9 mouse cellular contexts compared by ENCODE assay signal in the genomic region with DNA sequence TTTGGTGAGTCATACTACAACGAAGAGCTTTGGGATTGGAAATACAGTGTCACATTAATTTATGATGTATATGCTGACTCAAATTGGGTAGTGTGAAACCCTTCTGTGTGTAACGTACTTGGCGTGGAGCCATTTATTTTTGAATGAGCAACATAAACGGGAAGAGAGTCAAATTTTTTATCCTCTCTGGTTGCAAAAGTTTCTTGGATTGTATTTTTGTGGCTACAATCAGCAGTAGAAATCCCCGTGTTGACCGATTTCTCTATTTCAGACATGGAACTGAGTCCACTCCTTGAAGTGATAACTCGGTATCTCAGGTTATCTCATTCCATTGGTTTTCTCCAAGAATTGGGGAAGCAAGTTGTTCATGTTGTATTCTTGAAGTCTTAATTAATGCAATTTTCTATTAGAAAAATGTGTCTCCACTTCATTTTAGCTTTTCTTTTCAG. TPM values are rescaled to one million over a fixed set of nuclear protein-coding genes. Genes with fewer than 3 reads are reported as not detected.
DNase-seq lines count a peak whose midpoint lies in the region; ATAC-seq and TF ChIP-seq lines count a peak whose summit lies in the region.
"Had no signal": no experiment of that assay in that cellular context is flagged by ENCODE, and none has a peak within 500 bp of the region (broad histone marks: within the 10 kb centered on the region; RNA-seq: fewer than 3 reads in every experiment).

No protein-coding gene starts in this region.

- H3K9ac ChIP-seq in lung, embryonic 14.5 days = peak overlapping the region; percentile 99
- peak overlapping the region; percentile 100 for H3K9ac ChIP-seq in embryonic facial prominence, embryonic 13.5 days
- peak overlapping the region; percentile 99 for H3K9ac ChIP-seq in limb, embryonic 13.5 days
- peak overlapping the region; percentile 94 for H3K9ac ChIP-seq in neural tube, embryonic 15.5 days (replicated peaks)

- WGBS in lung, embryonic 14.5 days = 1% methylated on average over 7 of the region's 7 CpGs
- 3% methylated on average over 7 of the region's 7 CpGs for WGBS in embryonic facial prominence, embryonic 13.5 days
- WGBS in limb, embryonic 13.5 days = 5% methylated on average over 7 of the region's 7 CpGs
- 6% methylated on average over 7 of the region's 7 CpGs for WGBS in neural tube, embryonic 15.5 days

- H3K4me3 ChIP-seq in lung, embryonic 14.5 days (ENCODE audit: low read depth, low read length) = peak overlapping the region; percentile 98
- H3K4me3 ChIP-seq in embryonic facial prominence, embryonic 13.5 days = peak overlapping the region; percentile 81
- peak overlapping the region; percentile 73 for H3K4me3 ChIP-seq in limb, embryonic 13.5 days
- peak overlapping the region; percentile 86 for H3K4me3 ChIP-seq in neural tube, embryonic 15.5 days (replicated peaks)

- TF ChIP-seq CTCF in lung, embryonic 14.5 days (IDR thresholded peaks at IDR 0.05; ENCODE audit: low read depth) = no peak

- 0 out of 2 replicates have a peak, but pooled peaks cover 4% of the 10 kb centered on the region for H3K36me3 ChIP-seq in lung, embryonic 14.5 days (ENCODE audit: insufficient read depth)
- H3K36me3 ChIP-seq in embryonic facial prominence, embryonic 13.5 days = no peaks in the 10 kb centered on the region; the same call in 1 of the 2 replicates
- H3K36me3 ChIP-seq in limb, embryonic 13.5 days = no peaks in the 10 kb centered on the region
- H3K36me3 ChIP-seq in neural tube, embryonic 15.5 days = no peaks in the 10 kb centered on the region

- no peak for ATAC-seq in lung, embryonic 14.5 days (ENCODE audit: insufficient read depth)
- ATAC-seq in embryonic facial prominence, embryonic 13.5 days (ENCODE audit: insufficient number of reproducible peaks, insufficient read depth, low FRiP score, low TSS enrichment, low read depth) = no peak
- no peak for ATAC-seq in limb, embryonic 13.5 days (ENCODE audit: low FRiP score, low read depth)
- no peak for ATAC-seq in neural tube, embryonic 15.5 days (ENCODE audit: low FRiP score)

- no peaks in the 10 kb centered on the region for H3K27me3 ChIP-seq in lung, embryonic 14.5 days (ENCODE audit: insufficient read depth, low read length)
- no peaks in the 10 kb centered on the region for H3K27me3 ChIP-seq in embryonic facial prominence, embryonic 13.5 days
- no peaks in the 10 kb centered on the region for H3K27me3 ChIP-seq in limb, embryonic 13.5 days
- no peaks in the 10 kb centered on the region for H3K27me3 ChIP-seq in neural tube, embryonic 15.5 days (replicated peaks)

- H3K4me1 ChIP-seq in lung, embryonic 14.5 days (ENCODE audit: insufficient read depth) = peaks cover 8% of the 10 kb centered on the region; the same call in 1 of the 2 replicates
- peaks cover 31% of the 10 kb centered on the region for H3K4me1 ChIP-seq in embryonic facial prominence, embryonic 13.5 days
- H3K4me1 ChIP-seq in limb, embryonic 13.5 days = peaks cover 32% of the 10 kb centered on the region
- H3K4me1 ChIP-seq in neural tube, embryonic 15.5 days = peaks cover 42% of the 10 kb centered on the region

- H3K4me2 ChIP-seq in lung, embryonic 14.5 days = peak overlapping the region; percentile 88
- H3K4me2 ChIP-seq in embryonic facial prominence, embryonic 13.5 days = peak overlapping the region; percentile 80
- H3K4me2 ChIP-seq in limb, embryonic 13.5 days (replicated peaks) = peak overlapping the region; percentile 88
- H3K4me2 ChIP-seq in neural tube, embryonic 15.5 days = peak overlapping the region; percentile 76

- DNase-seq in lung, embryonic 14.5 days = peak; percentile 71
- DNase-seq in lung, adult 18-20 months = no peak
- no peak for DNase-seq in cerebellum, adult 8-10 months
- DNase-seq in spleen, postnatal 36 days (ENCODE audit: low spot score in 2 of 2) = no peak
- DNase-seq in ovary, postnatal 10 days (ENCODE audit: low spot score) = no peak

- H3K9me3 ChIP-seq in lung, embryonic 14.5 days (ENCODE audit: low read depth, low read length) = no peaks in the 10 kb centered on the region
- H3K9me3 ChIP-seq in embryonic facial prominence, embryonic 13.5 days = no peaks in the 10 kb centered on the region
- no peaks in the 10 kb centered on the region for H3K9me3 ChIP-seq in limb, embryonic 13.5 days
- H3K9me3 ChIP-seq in neural tube, embryonic 15.5 days (replicated peaks) = no peaks in the 10 kb centered on the region

- peak overlapping the region; percentile 99 for H3K27ac ChIP-seq in lung, embryonic 14.5 days (ENCODE audit: low read depth)
- peak overlapping the region; percentile 100 for H3K27ac ChIP-seq in embryonic facial prominence, embryonic 13.5 days
- H3K27ac ChIP-seq in limb, embryonic 13.5 days = peak overlapping the region; percentile 98; the same call in 1 of the 2 replicates
- peak overlapping the region; percentile 99 for H3K27ac ChIP-seq in neural tube, embryonic 15.5 days (replicated peaks)

RNA-seq across cellular contexts. Expression of gene Ppp2ca, which starts 1.3 kb away (rescaled TPM):
- 94.0 and 95.3 TPM in 2 replicates for polyA plus RNA-seq in lung, embryonic 14.5 days (2014; fragmentation: Nextera tagmentation; extraction: Ambion mirVana)
- polyA plus RNA-seq in embryonic facial prominence, embryonic 13.5 days (2015; fragmentation: Nextera tagmentation; extraction: Ambion mirVana) = 83.5 and 90.8 TPM in 2 replicates
- polyA plus RNA-seq in limb, embryonic 13.5 days (2015; fragmentation: Nextera tagmentation; extraction: Ambion mirVana) = 78.4 and 81.1 TPM in 2 replicates
- 128 and 130 TPM in 2 replicates for polyA plus RNA-seq in neural tube, embryonic 15.5 days (2015; fragmentation: Nextera tagmentation; extraction: Ambion mirVana)

RNA-seq across cellular contexts. Expression of gene Olfr1373, which starts 45.5 kb away (rescaled TPM):
- not detected in 2 replicates for polyA plus RNA-seq in lung, embryonic 14.5 days (2014; fragmentation: Nextera tagmentation; extraction: Ambion mirVana)
- polyA plus RNA-seq in embryonic facial prominence, embryonic 13.5 days (2015; fragmentation: Nextera tagmentation; extraction: Ambion mirVana) = not detected in 2 replicates
- polyA plus RNA-seq in limb, embryonic 13.5 days (2015; fragmentation: Nextera tagmentation; extraction: Ambion mirVana) = not detected in 2 replicates
- not detected in 2 replicates for polyA plus RNA-seq in neural tube, embryonic 15.5 days (2015; fragmentation: Nextera tagmentation; extraction: Ambion mirVana)
- polyA plus RNA-seq: frontal cortex, adult 2 months had no signal
